Mouse (Mus musculus) urinary bladder, postnatal 25 days (tissue): ENCODE measurements around the gene Olfr491.

Source experiments
- DNase-seq: peaks from one replicate; pipeline ENCODE4 v3.0.0; 2022; ENCODE audit warnings: low spot score

The Olfr491 gene

GRCm38 (mm10) chr7:108313151-108313550 lies at the start of gene Olfr491:
Olfr491 (plus strand) TSS chr7:108313451.
- DNase-seq, result no peak

GRCm38 (mm10) chr7:108288834-108289233 lies 24.4 kb upstream of the Olfr491 start, which contains the start of gene Olfr490:
Olfr490 (minus strand) TSS chr7:108288934.
- no peak for DNase-seq

- no peak for DNase-seq
These were observed 10.3 kb downstream of the Olfr491 start, which contains the start of gene Olfr492 for GRCm38 (mm10) chr7:108323574-108323973. Olfr492 (minus strand) TSS chr7:108323674.

- no peak for DNase-seq
These were observed 33.6 kb downstream of the Olfr491 start, which contains the start of gene Olfr493 for GRCm38 (mm10) chr7:108346879-108347278. Olfr493 (minus strand) TSS chr7:108346979.

- DNase-seq, result no peak
These were observed 51.8 kb downstream of the Olfr491 start, which contains the start of gene Olfr494 for GRCm38 (mm10) chr7:108365035-108365434. Olfr494 (plus strand) TSS chr7:108365335.
